Mouse (Mus musculus) mesoderm, embryonic 11.5 days (tissue): ENCODE measurements around the gene Mdh2.

Experiments used
- DNase-seq: peaks from one replicate; pipeline ENCODE4 v3.0.0-alpha.2; 2012; ENCODE audit warnings: low read depth, low spot score

Gene Mdh2

GRCm38 (mm10) chr5:135778471-135779445 is at the start of gene Mdh2:
Mdh2 (plus strand) TSS chr5:135778480.
- peak; percentile 100 for DNase-seq

- DNase-seq, result no peak
These were observed 48.9 kb upstream of the Mdh2 start for GRCm38 (mm10) chr5:135729351-135729750.

GRCm38 (mm10) chr5:135730278-135730677 is 48.0 kb upstream of the Mdh2 start:
- no peak for DNase-seq

GRCm38 (mm10) chr5:135730916-135731315 is 47.4 kb upstream of the Mdh2 start:
- DNase-seq, result no peak

- no peak for DNase-seq
These were observed 47.0 kb upstream of the Mdh2 start for GRCm38 (mm10) chr5:135731322-135731721.

GRCm38 (mm10) chr5:135733071-135733470 is 45.2 kb upstream of the Mdh2 start:
- no peak for DNase-seq

GRCm38 (mm10) chr5:135734057-135734680 is 44.1 kb upstream of the Mdh2 start:
- DNase-seq, result no peak

- no peak for DNase-seq
These were observed 42.5 kb upstream of the Mdh2 start for GRCm38 (mm10) chr5:135735741-135736140.

GRCm38 (mm10) chr5:135736544-135736943 is 41.7 kb upstream of the Mdh2 start:
- DNase-seq, result no peak

- DNase-seq, result no peak
These were observed 41.1 kb upstream of the Mdh2 start for GRCm38 (mm10) chr5:135737154-135737553.

GRCm38 (mm10) chr5:135738266-135738665 is 40.0 kb upstream of the Mdh2 start:
- no peak for DNase-seq

GRCm38 (mm10) chr5:135742156-135742555 is 36.1 kb upstream of the Mdh2 start:
- peak; percentile 25 for DNase-seq

GRCm38 (mm10) chr5:135742941-135743740 is 35.1 kb upstream of the Mdh2 start:
- DNase-seq, result peak; percentile 70

- DNase-seq, result peak; percentile 93
These were observed 34.3 kb upstream of the Mdh2 start, which contains the start of gene Tmem120a for GRCm38 (mm10) chr5:135743741-135744609. Tmem120a (minus strand) TSS chr5:135744448.

- DNase-seq, result no peak
These were observed 33.5 kb upstream of the Mdh2 start for GRCm38 (mm10) chr5:135744742-135745141.

- no peak for DNase-seq
These were observed 27.2 kb upstream of the Mdh2 start for GRCm38 (mm10) chr5:135751041-135751440.

- DNase-seq, result no peak
These were observed 26.7 kb upstream of the Mdh2 start for GRCm38 (mm10) chr5:135751595-135751994.

GRCm38 (mm10) chr5:135761881-135762280 is 16.4 kb upstream of the Mdh2 start:
- DNase-seq, result no peak

- DNase-seq, result peak; percentile 87
These were observed 14.8 kb upstream of the Mdh2 start for GRCm38 (mm10) chr5:135763526-135763925.

- no peak for DNase-seq
These were observed 13.3 kb upstream of the Mdh2 start for GRCm38 (mm10) chr5:135764971-135765370.

GRCm38 (mm10) chr5:135772519-135772918 is 5.8 kb upstream of the Mdh2 start:
- no peak for DNase-seq
